Mouse (Mus musculus): ENCODE results near the gene Lrba.

Lrba gene

DNA sequence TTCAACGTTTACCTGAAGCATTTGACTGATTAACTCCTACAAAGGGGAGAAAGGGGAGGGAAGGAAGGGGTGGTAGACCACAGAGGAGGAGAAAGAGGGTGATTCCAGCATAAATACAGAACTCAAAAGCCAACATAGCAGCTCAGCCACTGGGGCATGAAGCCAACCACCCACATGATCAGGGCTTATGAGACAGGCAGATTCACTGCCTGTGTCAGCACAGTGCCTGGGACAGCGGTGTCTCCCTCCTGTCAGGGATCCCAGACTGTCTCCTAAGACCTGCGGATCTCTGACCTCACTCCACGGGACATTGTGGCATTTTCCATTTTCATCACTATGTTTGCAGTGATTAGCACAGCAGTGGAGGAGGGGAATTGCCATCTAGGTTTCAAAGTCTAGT, 568.8 kb downstream of the Lrba start:
- DNase-seq (ENCODE audit: inconsistent ontology term) = peak; percentile 61

- peak; percentile 77 for DNase-seq (ENCODE audit: inconsistent ontology term)
Measured at GRCm38 (mm10) chr3:86793720-86794191, 569.3 kb downstream of the Lrba start.

- DNase-seq (ENCODE audit: inconsistent ontology term) = no peak
Measured at GRCm38 (mm10) chr3:86796716-86797115, 572.2 kb downstream of the Lrba start.

DNA sequence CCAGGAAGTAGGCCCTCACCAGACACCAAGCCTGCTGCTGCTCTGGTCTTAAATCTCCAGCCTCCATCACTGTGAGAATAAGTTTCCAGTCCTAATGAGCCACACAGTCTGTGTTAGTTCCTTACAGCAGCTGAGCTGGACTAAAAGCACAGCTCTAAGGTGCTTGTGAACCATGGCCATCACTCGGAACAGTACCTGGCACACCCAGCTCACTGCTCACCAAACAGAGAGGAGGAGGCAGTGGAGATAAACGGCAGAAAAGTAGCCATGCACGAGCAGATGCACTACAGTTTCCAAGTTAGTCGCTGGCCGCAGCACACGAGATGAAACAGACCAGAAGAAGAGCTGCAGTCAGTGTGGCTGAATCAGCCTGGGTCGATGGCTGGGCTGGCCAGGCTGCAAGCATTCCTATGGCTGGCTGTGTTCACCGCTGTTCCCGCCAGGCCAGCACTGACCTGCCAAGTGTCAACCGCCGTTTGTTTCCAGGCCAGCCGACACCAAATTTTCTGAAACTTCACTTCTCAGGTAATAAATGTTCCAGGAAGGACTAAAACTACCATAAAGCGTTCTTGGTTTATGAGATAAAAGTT, 573.5 kb downstream of the Lrba start:
- peak; percentile 77 for DNase-seq (ENCODE audit: inconsistent ontology term)

- DNase-seq (ENCODE audit: inconsistent ontology term) = no peak
Measured at GRCm38 (mm10) chr3:86799041-86799440, 574.6 kb downstream of the Lrba start.

GRCm38 (mm10) chr3:86800841-86801240, 576.4 kb downstream of the Lrba start:
- no peak for DNase-seq (ENCODE audit: inconsistent ontology term)

- DNase-seq (ENCODE audit: inconsistent ontology term) = no peak
Measured at GRCm38 (mm10) chr3:86802825-86803224, 578.3 kb downstream of the Lrba start.

GRCm38 (mm10) chr3:86804265-86804664, 579.8 kb downstream of the Lrba start:
- DNase-seq (ENCODE audit: inconsistent ontology term) = no peak

- no peak for DNase-seq (ENCODE audit: inconsistent ontology term)
Measured at GRCm38 (mm10) chr3:86806834-86807233, 582.4 kb downstream of the Lrba start.

DNA sequence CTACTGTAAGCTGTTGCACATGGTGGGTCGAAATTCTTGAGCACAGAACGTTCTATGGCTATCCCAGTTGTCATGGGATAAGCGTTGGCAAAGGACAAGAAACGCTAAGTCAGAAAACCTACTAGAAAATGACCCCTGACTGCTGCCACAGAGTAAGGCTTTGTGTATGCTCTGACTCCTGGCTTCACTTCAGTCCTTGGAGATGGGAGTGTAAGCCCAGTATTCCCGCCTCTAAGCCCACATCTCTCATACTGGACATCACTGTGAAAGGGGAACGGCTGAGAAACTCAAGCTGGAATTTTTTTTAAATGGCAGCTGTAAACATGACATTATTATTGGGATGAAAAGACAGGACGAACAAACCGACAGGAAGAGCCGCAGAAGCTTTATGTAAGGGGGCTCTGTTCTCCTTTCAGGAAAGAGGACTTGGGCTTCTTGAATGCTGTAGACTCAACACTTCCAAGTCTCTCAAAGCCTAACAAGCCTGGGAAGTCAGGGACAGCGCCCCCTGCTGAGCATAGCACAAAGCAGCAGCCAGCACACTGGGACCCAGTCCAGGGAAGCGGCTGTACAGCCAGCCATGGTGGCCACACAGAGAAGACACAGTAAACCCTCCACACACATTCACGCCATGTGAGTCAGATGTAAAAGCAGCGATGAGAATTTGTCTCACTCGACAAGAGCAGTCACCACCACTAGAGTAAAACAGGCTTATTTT, 583.4 kb downstream of the Lrba start:
- peak; percentile 65 for DNase-seq (ENCODE audit: inconsistent ontology term)

GRCm38 (mm10) chr3:86809199-86809598, 584.7 kb downstream of the Lrba start:
- DNase-seq (ENCODE audit: inconsistent ontology term) = no peak

GRCm38 (mm10) chr3:86809646-86810045, 585.2 kb downstream of the Lrba start:
- no peak for DNase-seq (ENCODE audit: inconsistent ontology term)

DNA sequence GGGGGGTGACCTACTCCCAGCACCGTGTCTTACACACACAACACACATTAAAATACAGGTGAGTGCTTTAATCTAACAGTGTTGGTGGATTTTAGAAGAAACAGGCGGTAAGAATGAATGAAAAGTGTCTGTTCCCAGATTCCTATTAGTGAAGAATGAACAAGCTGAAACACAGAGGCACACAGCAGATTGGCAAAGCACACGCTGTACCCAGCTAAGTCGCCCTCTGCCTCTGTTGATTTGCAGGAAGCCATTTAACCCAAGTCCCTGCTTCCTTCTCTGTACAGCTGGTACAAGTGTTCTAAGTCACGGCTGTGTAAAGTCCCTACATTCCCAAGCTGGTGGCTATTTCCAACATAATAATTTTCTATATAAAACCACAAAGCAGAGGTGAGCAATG, 586.4 kb downstream of the Lrba start:
- DNase-seq (ENCODE audit: inconsistent ontology term) = no peak

DNA sequence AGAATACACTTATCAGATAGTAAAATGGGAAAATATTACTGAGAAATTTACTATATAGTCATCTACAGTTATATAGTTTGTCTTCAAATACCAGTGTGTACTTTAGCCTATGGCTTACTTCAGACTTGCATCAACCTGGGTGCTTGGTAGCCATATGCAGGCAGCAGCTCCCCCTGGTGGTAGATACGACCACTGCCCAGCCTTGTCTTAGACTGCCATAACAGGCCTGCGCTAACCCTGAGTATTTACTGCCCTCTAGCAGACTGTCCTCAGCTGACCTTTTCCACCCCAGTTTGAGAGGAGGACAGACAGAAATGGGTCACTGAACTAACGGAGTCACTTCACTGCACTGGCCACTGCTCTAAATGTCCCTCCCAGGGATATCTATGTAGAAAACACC, 588.2 kb downstream of the Lrba start:
- DNase-seq (ENCODE audit: inconsistent ontology term) = peak; percentile 78

DNA sequence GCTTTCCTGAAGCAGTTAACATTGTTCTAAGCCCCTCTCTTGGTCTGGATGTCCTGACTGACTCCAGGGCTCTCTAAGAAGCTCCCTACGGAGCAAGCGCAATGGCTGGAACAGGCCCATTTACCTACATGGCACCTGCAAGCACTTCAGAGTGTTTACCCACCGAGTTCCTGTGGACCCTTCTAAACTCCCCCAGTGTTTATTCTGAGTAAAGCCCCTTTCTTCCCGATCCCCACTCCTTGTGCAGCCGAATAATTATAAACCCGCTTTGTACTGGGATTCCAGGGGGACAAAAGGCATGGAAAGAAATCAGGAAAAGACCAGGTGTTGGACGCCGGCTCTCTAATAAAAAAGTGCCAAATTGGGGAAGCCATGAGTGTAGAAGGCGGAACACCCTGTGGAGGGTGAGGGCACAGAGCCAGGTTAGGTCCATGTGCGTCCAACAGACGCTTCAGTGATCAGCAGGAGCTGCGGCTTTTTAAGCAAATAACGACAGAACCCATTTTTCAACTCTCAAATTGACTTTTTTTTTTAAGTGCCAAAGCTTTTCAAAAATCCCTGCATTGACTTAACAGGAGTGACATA, 593.6 kb downstream of the Lrba start:
- no peak for DNase-seq (ENCODE audit: inconsistent ontology term)

GRCm38 (mm10) chr3:86819372-86819771, 594.9 kb downstream of the Lrba start:
- DNase-seq (ENCODE audit: inconsistent ontology term) = no peak

- no peak for DNase-seq (ENCODE audit: inconsistent ontology term)
Measured at GRCm38 (mm10) chr3:86820344-86820743, 595.9 kb downstream of the Lrba start.

DNA sequence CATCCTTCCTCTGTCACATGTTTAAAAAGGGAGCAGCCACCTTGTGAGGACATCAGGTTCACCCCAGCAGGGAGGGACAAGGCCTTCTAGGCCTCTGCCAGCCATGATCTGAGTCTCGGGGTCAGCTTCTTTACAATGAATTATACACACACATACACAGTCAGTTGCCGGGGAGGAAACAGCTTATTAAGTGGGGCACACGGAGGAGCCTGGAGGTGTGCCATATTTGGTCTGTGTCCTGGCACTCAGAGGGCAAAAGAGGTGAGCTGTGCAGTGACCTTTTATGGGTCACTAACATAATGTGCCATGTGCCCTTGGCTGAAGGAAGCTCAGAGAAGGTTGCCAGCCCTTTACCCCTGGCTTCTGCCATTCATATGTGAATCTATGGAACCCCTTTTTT, 596.9 kb downstream of the Lrba start:
- DNase-seq (ENCODE audit: inconsistent ontology term) = no peak

- no peak for DNase-seq (ENCODE audit: inconsistent ontology term)
Measured at GRCm38 (mm10) chr3:86827506-86827905, 603.0 kb downstream of the Lrba start.

GRCm38 (mm10) chr3:86832115-86832514, 607.6 kb downstream of the Lrba start:
- peak; percentile 35 for DNase-seq (ENCODE audit: inconsistent ontology term)

Measured in Muller cell, postnatal 12 days (primary cell).